Mouse (Mus musculus) forebrain, embryonic 12.5 days (tissue): ENCODE data around the gene Mcrip2. TPM values are rescaled to one million over a fixed set of nuclear protein-coding genes. Genes with fewer than 3 reads are reported as not detected.

Experiments used
- ATAC-seq: fragments of 200-750 bp; cut with Nextera tagmentation; 2 replicates; pipeline ENCODE4 v1.8.0; 2017; ENCODE audit warnings: moderate TSS enrichment; ENCODE audit not compliant: low FRiP score
- H3K27ac ChIP-seq: fragments of 300-500 bp; sonication (generic); 2 replicates; pipeline ENCODE4 v1.5.1; 2016; ENCODE audit warnings: mild to moderate bottlenecking
- H3K27me3 ChIP-seq: fragments of 300-500 bp; sonication (generic); 2 replicates; pipeline ENCODE4 v1.6.1; 2016; ENCODE audit warnings: mild to moderate bottlenecking
- H3K36me3 ChIP-seq: fragments of 300-500 bp; sonication (generic); replicated peaks from 2 replicates; pipeline ENCODE4 v1.6.1; 2016; ENCODE audit warnings: mild to moderate bottlenecking
- H3K4me1 ChIP-seq: fragments of 300-500 bp; sonication (generic); 2 replicates; pipeline ENCODE4 v1.6.1; 2016
- H3K4me2 ChIP-seq: fragments of 300-500 bp; sonication (generic); 2 replicates; pipeline ENCODE4 v1.6.1; 2016; ENCODE audit warnings: mild to moderate bottlenecking, moderate library complexity
- H3K4me3 ChIP-seq: fragments of 300-500 bp; sonication (generic); replicated peaks from 2 replicates; pipeline ENCODE4 v1.5.1; 2016; ENCODE audit warnings: mild to moderate bottlenecking
- H3K9ac ChIP-seq: fragments of 300-500 bp; sonication (generic); 2 replicates; pipeline ENCODE4 v1.6.1; 2016; ENCODE audit warnings: mild to moderate bottlenecking
- H3K9me3 ChIP-seq: fragments of 300-500 bp; sonication (generic); 2 replicates; pipeline ENCODE4 v1.6.1; 2016
- WGBS: fragments of 180-500 bp; shearing (Covaris S2); methylation state at CpG from one replicate; pipeline ENCODE4 v1.1.7; 2016; 5-methylcytosine and 5-hydroxymethylcytosine counted together
- polyA plus RNA-seq: library from polyadenylated mRNA; unstranded; fragments of >200 nt; fragmentation: Nextera tagmentation; extraction: Ambion mirVana; gene quantifications from 2 replicates; pipeline ENCODE4 v1.2.1, GENCODE M21; 2016

Mcrip2 gene
- polyA plus RNA-seq, 1 experiment from 2014 or later = 9.8 TPM

DNA sequence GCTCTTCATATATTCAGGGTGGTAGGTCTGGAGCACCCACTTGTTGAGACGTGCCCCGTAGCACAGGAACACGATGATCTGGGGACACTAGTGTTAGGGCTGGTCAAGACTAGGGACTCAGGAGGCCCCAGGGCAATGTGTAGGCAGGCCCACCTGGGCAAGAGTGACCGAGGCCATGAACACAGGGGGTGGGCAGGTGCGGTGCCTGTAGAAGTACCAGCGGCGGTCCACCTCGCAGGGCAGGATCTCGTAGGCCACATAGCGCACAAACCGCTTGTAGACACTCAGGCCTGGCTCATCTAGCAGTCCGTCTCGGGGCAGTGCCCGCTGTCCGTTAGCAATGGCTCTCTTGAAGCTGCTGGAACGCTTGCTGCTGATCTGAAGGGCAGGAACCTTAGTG lies 32.7 kb downstream of the Mcrip2 start:
- Histone ChIP-seq H3K4me1 (peaks cover 66% of the 10 kb centered on the region), H3K9ac (no peak overlapping the region), H3K4me2 (peak overlapping the region; percentile 84; the same call in 1 of the 2 replicates), H3K9me3 (no peaks in the 10 kb centered on the region), H3K27me3 (no peaks in the 10 kb centered on the region), H3K4me3 (no peak overlapping the region), H3K27ac (peak overlapping the region; percentile 73; the same call in 1 of the 2 replicates), H3K36me3 (peaks cover 52% of the 10 kb centered on the region)
- 96% methylated on average over 16 of the region's 16 CpGs for WGBS
- no peak for ATAC-seq

GRCm38 (mm10) chr17:25835301-25835700 lies 33.3 kb downstream of the Mcrip2 start:
- Histone ChIP-seq H3K4me2 (0 out of 2 replicates have a peak overlapping the region, but pooled peaks have one; percentile 84), H3K36me3 (peaks cover 52% of the 10 kb centered on the region), H3K9me3 (no peaks in the 10 kb centered on the region), H3K4me3 (no peak overlapping the region), H3K27me3 (no peaks in the 10 kb centered on the region), H3K9ac (no peak overlapping the region), H3K27ac (no peak overlapping the region), H3K4me1 (peaks cover 71% of the 10 kb centered on the region)
- ATAC-seq = no peak
- WGBS = 91% methylated on average over 7 of the region's 7 CpGs

- peaks cover 52% of the 10 kb centered on the region for H3K36me3 ChIP-seq
- peak overlapping the region; percentile 83 for H3K4me3 ChIP-seq
- 85% methylated on average over 12 of the region's 12 CpGs for WGBS
- H3K27me3 ChIP-seq = no peaks in the 10 kb centered on the region
- peaks cover 77% of the 10 kb centered on the region for H3K4me1 ChIP-seq
- H3K9me3 ChIP-seq = no peaks in the 10 kb centered on the region
- H3K9ac ChIP-seq = peak overlapping the region; percentile 71
- ATAC-seq = no peak
- peak overlapping the region; percentile 84 for H3K4me2 ChIP-seq
- H3K27ac ChIP-seq = no peak overlapping the region
Observed at GRCm38 (mm10) chr17:25834595-25835222, 33.9 kb downstream of the Mcrip2 start.

GRCm38 (mm10) chr17:25833961-25834594 lies 34.5 kb downstream of the Mcrip2 start:
- H3K4me3 ChIP-seq = peak overlapping the region; percentile 83
- peaks cover 83% of the 10 kb centered on the region for H3K4me1 ChIP-seq
- no peaks in the 10 kb centered on the region for H3K9me3 ChIP-seq
- peak overlapping the region; percentile 93; the same call in 1 of the 2 replicates for H3K27ac ChIP-seq
- no peak for ATAC-seq
- H3K36me3 ChIP-seq = peaks cover 47% of the 10 kb centered on the region
- WGBS = 61% methylated on average over 6 of the region's 6 CpGs
- H3K9ac ChIP-seq = peak overlapping the region; percentile 71
- H3K27me3 ChIP-seq = no peaks in the 10 kb centered on the region
- peak overlapping the region; percentile 84 for H3K4me2 ChIP-seq

GRCm38 (mm10) chr17:25833291-25833663 lies 35.3 kb downstream of the Mcrip2 start, which contains the start of gene Stub1:
Gene Stub1, minus strand, starts transcription at chr17:25833404.
- Histone ChIP-seq H3K9ac (peak within 1 kb of the TSS; percentile 91), H3K36me3 (peaks cover 41% of the 10 kb centered on the region), H3K9me3 (no peaks in the 10 kb centered on the region), H3K4me3 (peak within 1 kb of the TSS; percentile 83), H3K27ac (peak within 1 kb of the TSS; percentile 93), H3K4me1 (peaks cover 85% of the 10 kb centered on the region), H3K4me2 (peak within 1 kb of the TSS; percentile 84), H3K27me3 (no peaks in the 10 kb centered on the region)
- peak; percentile 57 for ATAC-seq
- WGBS = 0% methylated on average over 24 of the region's 24 CpGs

- Histone ChIP-seq H3K36me3 (peaks cover 37% of the 10 kb centered on the region), H3K9ac (peak overlapping the region; percentile 91), H3K4me3 (peak overlapping the region; percentile 83), H3K9me3 (no peaks in the 10 kb centered on the region), H3K27me3 (no peaks in the 10 kb centered on the region), H3K4me1 (peaks cover 85% of the 10 kb centered on the region), H3K4me2 (peak overlapping the region; percentile 84), H3K27ac (peak overlapping the region; percentile 93)
- ATAC-seq = peak; percentile 90
- WGBS = under 1% methylated on average over 69 of the region's 77 CpGs
Observed at GRCm38 (mm10) chr17:25832436-25833290, 35.9 kb downstream of the Mcrip2 start.

DNA sequence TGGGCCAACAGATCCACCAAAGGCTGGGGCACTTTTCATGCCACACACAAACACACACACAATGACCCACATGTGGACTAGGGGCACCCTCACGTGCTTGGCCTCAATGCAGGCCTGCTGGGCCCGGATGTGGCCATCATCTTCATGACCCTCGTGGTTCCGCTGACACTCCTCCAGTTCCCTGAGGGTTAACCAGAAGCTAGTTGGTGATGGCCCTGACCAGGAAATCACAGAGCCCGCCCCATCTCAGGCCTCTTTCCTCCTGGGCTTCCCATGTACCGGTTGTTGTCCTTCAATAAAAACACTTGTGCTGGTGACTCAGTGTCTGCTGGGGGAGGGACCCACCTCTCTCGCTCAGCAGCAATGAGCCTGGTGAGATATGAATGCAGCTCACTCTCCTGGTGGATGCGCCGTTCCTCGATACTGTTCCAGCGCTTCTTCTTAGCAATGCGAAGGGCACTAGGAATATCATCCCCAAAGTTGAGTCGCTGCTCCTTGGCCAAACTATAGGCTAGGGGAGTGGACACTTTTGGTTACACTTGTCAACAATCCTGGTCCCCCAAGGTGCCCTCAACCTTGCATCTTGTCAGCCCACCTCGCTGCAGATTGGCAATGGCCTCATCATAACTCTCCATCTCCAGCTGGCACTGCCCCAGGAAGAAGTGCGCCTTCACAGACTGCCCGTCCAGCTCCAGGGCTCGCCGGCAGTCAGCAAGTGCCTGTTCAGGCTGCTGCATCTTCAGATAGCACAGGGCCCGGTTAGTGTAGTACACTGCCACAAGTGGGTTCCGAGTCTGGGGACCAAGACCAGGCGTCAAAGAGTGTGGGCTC lies 36.9 kb downstream of the Mcrip2 start:
- peak overlapping the region; percentile 93; the same call in 1 of the 2 replicates for H3K27ac ChIP-seq
- peak overlapping the region; percentile 84 for H3K4me2 ChIP-seq
- H3K4me1 ChIP-seq = peaks cover 82% of the 10 kb centered on the region
- H3K9ac ChIP-seq = peak overlapping the region; percentile 91
- 70% methylated on average over 21 of the region's 21 CpGs for WGBS
- ATAC-seq = no peak
- H3K9me3 ChIP-seq = no peaks in the 10 kb centered on the region
- H3K27me3 ChIP-seq = no peaks in the 10 kb centered on the region
- peak overlapping the region; percentile 83 for H3K4me3 ChIP-seq
- peaks cover 45% of the 10 kb centered on the region for H3K36me3 ChIP-seq

GRCm38 (mm10) chr17:25830806-25831431 lies 37.6 kb downstream of the Mcrip2 start:
- Histone ChIP-seq H3K4me2 (peak overlapping the region; percentile 84), H3K9ac (no peak overlapping the region), H3K36me3 (peaks cover 53% of the 10 kb centered on the region), H3K27me3 (no peaks in the 10 kb centered on the region), H3K4me1 (peaks cover 80% of the 10 kb centered on the region), H3K9me3 (no peaks in the 10 kb centered on the region), H3K27ac (no peak overlapping the region), H3K4me3 (peak overlapping the region; percentile 83)
- ATAC-seq = no peak
- WGBS = 88% methylated on average over 14 of the region's 14 CpGs

- Histone ChIP-seq H3K9ac (peak overlapping the region; percentile 85; the same call in 1 of the 2 replicates), H3K4me1 (peaks cover 80% of the 10 kb centered on the region), H3K4me3 (peak overlapping the region; percentile 63), H3K36me3 (peaks cover 55% of the 10 kb centered on the region), H3K9me3 (no peaks in the 10 kb centered on the region), H3K4me2 (peak overlapping the region; percentile 84), H3K27ac (no peak overlapping the region), H3K27me3 (no peaks in the 10 kb centered on the region)
- ATAC-seq = no peak
- 83% methylated on average over 4 of the region's 4 CpGs for WGBS
Observed at GRCm38 (mm10) chr17:25830200-25830753, 38.3 kb downstream of the Mcrip2 start.

- Histone ChIP-seq H3K9me3 (no peaks in the 10 kb centered on the region), H3K27me3 (no peaks in the 10 kb centered on the region), H3K4me1 (peaks cover 80% of the 10 kb centered on the region), H3K27ac (peak overlapping the region; percentile 93), H3K9ac (peak overlapping the region; percentile 85), H3K36me3 (peaks cover 48% of the 10 kb centered on the region), H3K4me3 (peak overlapping the region; percentile 63), H3K4me2 (peak overlapping the region; percentile 79)
- no peak for ATAC-seq
- 45% methylated on average over 8 of the region's 8 CpGs for WGBS
Observed at GRCm38 (mm10) chr17:25829558-25830017, 39.0 kb downstream of the Mcrip2 start.
